Mouse (Mus musculus): ENCODE data around the gene Ckap4. TPM values are rescaled to one million over a fixed set of nuclear protein-coding genes. Genes with fewer than 3 reads are reported as not detected.

The Ckap4 gene
- 10 to 100 TPM; 62.1 to 65.7 TPM for total RNA-seq (2021)
- long read RNA-seq, experiment 1, transcript Ckap4-201 (2 exons, 3,089 nt), result major isoform, 82 of 96 reads
- long read RNA-seq, experiment 1, partial matches to known transcripts, result 0 of 96 reads
- long read RNA-seq, experiment 1, other reads (novel, unspliced or antisense), result 14 of 96 reads
- long read RNA-seq, experiment 2, transcript Ckap4-201 (2 exons, 3,089 nt), result major isoform, 47 of 54 reads
- long read RNA-seq, experiment 2, partial matches to known transcripts, result 4 of 54 reads
- long read RNA-seq, experiment 2, other reads (novel, unspliced or antisense), result 3 of 54 reads

GRCm38 (mm10) chr10:84533912-84534671 is at the start of gene Ckap4:
Ckap4 (minus strand) TSS chr10:84534062.
- peak; percentile 85 for DNase-seq

GRCm38 (mm10) chr10:84582236-84582635 is 48.4 kb upstream of the Ckap4 start:
- DNase-seq, result no peak

- peak; percentile 21 for DNase-seq
Measured at GRCm38 (mm10) chr10:84581191-84581590, 47.3 kb upstream of the Ckap4 start.

DNA sequence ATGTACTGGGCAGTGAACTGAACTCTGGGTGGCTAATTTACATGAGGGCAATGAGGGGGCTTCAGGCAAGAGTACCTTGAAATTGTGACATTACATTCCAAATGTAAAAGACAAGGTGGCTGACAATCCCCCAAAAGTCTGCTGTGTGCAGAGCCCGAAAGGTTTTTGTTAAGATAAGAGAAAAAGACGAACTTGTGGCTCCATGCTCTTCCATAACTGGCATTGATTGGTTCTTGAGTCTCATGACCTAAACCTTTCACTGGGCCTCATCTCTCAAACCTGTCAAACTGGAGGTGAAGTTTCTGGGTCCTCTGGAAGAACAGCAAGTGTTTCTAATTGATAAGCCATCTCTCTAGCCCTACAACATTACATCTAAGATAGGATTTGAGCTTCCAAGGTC is 45.7 kb upstream of the Ckap4 start:
- DNase-seq, result no peak

DNA sequence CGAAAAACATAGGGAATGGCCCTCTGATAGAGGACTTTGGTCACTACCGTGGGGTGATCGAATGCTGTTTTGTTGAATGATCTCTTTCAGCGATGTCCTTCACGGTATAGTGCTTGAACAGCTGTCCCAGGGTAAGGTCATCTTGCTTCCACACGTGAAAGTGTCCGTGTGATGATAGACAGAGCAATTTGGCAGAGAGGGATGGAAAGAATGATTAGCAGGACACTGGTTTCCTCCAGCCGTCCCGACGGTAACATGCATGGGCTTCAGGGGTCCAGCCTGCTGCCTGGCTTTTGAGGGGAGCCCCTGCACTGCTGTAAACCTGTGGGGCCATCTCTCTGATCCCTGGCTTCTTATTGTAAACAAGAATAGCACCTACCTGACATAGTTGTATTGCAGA is 44.9 kb upstream of the Ckap4 start:
- no peak for DNase-seq

DNA sequence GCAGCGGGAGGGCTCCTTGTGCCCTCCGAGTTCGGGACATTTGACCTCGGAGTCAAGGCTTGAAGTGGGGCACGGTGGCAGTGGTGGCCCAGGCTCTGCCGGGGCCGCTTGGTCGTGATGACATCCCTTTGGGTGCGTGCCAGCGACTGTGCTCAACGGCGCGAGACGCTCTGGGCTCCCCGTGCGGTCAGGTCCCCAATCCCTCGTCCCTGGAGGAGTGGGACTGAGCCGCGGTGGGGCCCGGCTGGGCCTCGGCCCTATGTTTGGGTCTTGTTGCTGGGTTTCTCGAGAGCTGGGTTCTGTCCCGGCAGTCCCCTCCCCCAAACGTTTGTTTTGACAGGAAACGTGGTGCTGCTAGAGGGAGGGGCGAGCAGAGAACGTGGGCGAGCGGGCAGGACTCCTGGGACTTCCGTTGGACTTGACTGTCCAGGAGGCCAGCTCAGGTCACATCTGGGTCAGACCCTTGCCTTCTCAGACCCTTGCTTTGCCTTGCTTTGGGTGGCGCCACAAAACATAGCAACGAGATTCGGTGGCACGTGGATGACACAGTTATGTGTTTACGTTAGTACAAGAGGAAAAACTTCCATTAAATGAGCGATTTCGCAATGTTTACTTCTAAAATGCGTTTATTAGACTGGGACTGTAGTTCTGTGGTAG is 43.3 kb upstream of the Ckap4 start:
- peak; percentile 86 for DNase-seq

- peak; percentile 96 for DNase-seq
Measured at GRCm38 (mm10) chr10:84576395-84577070, 42.7 kb upstream of the Ckap4 start, which contains the start of gene Tcp11l2. Tcp11l2 (plus strand) TSS chr10:84576626.

- DNase-seq, result no peak
Measured at GRCm38 (mm10) chr10:84576029-84576394, 42.1 kb upstream of the Ckap4 start.

DNA sequence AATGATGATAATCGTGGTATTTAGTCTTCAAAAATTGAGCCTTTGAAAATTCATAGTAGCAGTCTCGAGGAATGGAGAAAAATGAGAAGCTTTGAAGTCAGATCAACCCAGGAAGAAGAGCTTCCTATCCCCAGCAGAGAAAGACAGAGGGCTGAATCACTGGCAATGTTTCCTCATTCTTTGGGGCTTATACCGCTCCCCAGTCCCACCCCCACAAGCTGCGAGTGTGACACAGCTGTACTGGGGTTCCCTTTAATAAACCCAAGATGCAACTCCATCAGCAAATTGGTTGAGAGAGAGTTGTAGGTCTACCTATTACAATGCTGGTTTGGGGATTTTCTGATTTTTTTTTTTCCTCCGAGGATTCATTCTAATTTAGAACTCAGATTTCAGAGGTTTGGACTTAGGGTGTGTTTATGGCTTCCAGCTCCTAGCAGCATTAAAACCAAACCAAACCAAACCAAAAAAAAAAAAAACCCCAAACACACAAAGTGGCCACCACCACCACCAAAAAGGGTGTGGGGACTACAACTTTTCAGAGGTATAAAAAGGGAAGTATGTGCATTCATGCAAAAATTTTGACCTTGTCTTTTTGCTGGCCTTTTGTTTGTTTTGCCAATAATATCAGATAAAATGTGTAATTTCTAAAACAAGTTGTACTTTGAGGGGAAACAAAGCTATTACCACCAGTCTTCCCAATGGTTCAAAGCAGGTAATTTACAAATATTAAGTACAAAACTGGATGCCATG is 40.0 kb upstream of the Ckap4 start:
- no peak for DNase-seq

- no peak for DNase-seq
Measured at GRCm38 (mm10) chr10:84571052-84571639, 37.3 kb upstream of the Ckap4 start.

DNA sequence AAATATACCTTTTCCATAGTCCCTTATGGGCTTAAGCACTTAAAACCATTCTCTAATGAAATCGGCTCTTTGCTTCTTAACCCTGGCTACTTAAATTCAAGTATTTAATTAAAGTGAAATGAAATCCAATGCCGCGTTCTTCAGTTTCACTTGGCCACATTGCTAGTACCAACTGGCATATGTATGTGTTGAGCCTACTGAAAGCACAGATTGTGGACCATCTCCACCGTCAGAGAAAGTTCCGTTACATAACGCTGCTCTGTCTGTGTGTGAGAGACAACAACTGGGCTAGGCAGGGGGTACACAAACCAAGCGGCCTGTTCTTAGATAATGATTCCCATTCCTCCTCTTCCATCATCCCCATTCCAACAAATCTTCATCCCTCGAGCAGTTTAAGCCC is 30.6 kb upstream of the Ckap4 start:
- DNase-seq, result no peak

- no peak for DNase-seq
Measured at GRCm38 (mm10) chr10:84562567-84563554, 29.0 kb upstream of the Ckap4 start.

- DNase-seq, result no peak
Measured at GRCm38 (mm10) chr10:84562121-84562520, 28.3 kb upstream of the Ckap4 start.

GRCm38 (mm10) chr10:84559986-84560385 is 26.1 kb upstream of the Ckap4 start:
- DNase-seq, result no peak

GRCm38 (mm10) chr10:84558511-84558910 is 24.6 kb upstream of the Ckap4 start:
- DNase-seq, result no peak

DNA sequence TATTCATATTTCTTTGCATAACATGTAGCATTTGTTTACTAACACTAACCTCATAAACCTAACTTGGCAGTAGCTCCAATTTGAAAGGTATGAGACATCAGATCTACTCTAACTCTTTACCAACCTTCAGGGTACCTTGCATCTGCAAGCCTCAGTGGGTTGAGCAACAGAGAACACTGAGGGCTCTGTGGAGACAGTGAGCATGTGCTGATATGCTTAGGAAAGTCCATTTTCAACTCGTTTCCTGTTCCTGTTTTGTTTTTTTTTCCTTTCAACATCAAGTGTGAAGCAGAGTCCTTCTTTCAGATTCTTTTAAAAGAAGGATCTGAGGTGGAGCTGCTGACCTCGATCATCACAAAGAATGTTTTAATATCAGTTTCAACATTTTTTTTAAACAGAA is 22.3 kb upstream of the Ckap4 start:
- no peak for DNase-seq

- no peak for DNase-seq
Measured at GRCm38 (mm10) chr10:84554291-84555009, 20.6 kb upstream of the Ckap4 start.

GRCm38 (mm10) chr10:84552477-84552876 is 18.6 kb upstream of the Ckap4 start:
- no peak for DNase-seq

DNA sequence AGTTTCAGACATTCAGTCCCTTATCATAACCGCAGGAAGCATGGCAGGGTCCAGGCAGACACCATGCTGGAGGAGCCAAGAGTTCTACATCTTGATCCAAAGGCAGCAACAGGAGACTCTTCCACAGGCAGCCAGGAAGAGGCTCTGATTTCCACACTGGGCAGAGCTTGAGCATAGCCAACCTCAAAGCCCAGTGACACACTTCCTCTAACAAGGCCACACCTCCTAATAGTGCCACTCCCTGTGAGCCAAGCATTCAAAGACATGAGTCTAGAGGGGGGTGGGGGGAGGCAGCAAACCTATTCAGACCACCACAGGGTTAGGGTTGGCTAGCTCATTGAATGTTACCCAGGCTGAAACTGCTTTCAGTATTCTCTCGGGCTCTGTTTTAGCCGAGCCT is 18.0 kb upstream of the Ckap4 start:
- DNase-seq, result no peak

DNA sequence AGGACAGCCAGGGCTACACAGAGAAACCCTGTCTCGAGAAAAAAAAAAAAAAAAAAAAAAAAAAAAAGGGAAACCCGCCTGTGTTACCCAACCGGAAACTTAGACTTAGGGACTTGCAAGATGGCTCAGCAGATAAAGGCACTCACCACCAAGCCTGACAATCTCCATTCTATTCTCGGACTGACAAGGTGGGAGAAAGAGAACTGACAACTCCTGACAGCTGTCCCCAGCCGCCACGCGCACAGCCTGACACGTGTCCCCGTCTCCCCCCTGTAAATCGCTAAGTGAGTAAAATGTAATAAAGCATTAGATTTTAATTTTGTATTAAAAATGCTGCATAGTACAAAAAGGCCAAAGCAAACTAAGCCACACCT is 16.0 kb upstream of the Ckap4 start:
- DNase-seq, result no peak
